Mouse (Mus musculus) ES-Bruce4 (cell line): Measurements from ENCODE around the gene Kalrn.

Experiments used
- CTCF ChIP-seq: IDR thresholded peaks from one replicate; pipeline ENCODE4 v1.8.1; 2011; ENCODE audit warnings: low read depth, low read length
- POLR2A ChIP-seq: IDR thresholded peaks from one replicate; pipeline ENCODE4 v1.8.1; 2011; ENCODE audit warnings: low read length; ENCODE audit not compliant: insufficient read depth

DNA sequence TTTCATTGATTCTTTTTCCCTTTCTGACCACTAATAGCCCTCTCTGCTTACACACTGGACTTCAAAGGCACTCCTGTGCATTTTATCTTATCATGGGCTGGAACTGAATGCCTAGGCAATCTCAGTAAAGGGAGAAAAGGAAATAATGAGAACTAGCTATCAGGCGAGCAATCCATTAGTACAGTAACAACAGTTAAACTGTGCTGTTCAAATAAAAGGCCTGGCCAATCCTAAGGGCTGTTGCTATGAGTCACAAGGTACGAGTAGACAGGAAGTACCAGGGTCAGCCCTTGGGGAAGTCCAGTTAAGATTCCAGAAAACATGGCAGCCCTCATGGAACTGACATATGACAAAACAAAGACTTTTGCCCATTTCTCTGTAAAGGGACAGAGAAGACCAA, 302.7 kb downstream of the Kalrn start:
- TF ChIP-seq CTCF (no peak), POLR2A (no peak)
